Mouse (Mus musculus) liver, embryonic 14.5 days (tissue): ENCODE measurements at regions not wholly inside any gene's neighbourhood (a gene's known extent, or its start where the extent isn't known, plus 50 kb on each side); places are given as distances from the start of the nearest gene placed in this dataset.

ENCODE experiments used
- CTCF ChIP-seq: IDR thresholded peaks from 2 replicates; pipeline ENCODE4 v1.5.1; 2016; ENCODE audit warnings: antibody characterized with exemption, low read depth, control low read depth
- EP300 ChIP-seq: IDR thresholded peaks from 2 replicates; pipeline ENCODE4 v1.6.1; 2016; ENCODE audit warnings: antibody characterized with exemption, low read depth

- TF ChIP-seq CTCF (no peak), EP300 (no peak)
These were observed 559.1 kb upstream of the Fam98a start for GRCm38 (mm10) chr17:76110856-76111255.
